Mouse (Mus musculus): ENCODE data around the gene Hist1h2bj.

Hist1h2bj gene

Small RNAs within 50 kb of the gene (microRNA-seq; reads per million reads assigned to microRNA genes)
- gene Gm26300 (0 reads per million in 2 experiments), gene Gm44390 (0 reads per million in 2 experiments), gene Gm44486 (0 reads per million in 2 experiments)

Measured in adrenal gland (tissue).